Mouse (Mus musculus) limb, embryonic 13.5 days (tissue): ENCODE results near the gene Eif5b. TPM values are rescaled to one million over a fixed set of nuclear protein-coding genes. Genes with fewer than 3 reads are reported as not detected.
"Not testable (repeated sequence)": the region's sequence is repeated elsewhere in the genome, so short reads cannot be mapped to it uniquely, and the experiment has no call there.

Experiments used
- ATAC-seq: fragments of 200-750 bp; cut with Nextera tagmentation; 2 replicates; pipeline ENCODE4 v1.8.0; 2017; ENCODE audit warnings: low read depth, moderate number of reproducible peaks, moderate TSS enrichment; ENCODE audit not compliant: low FRiP score
- H3K27ac ChIP-seq: fragments of 300-500 bp; sonication (generic); 2 replicates; pipeline ENCODE4 v1.5.1; 2015; ENCODE audit warnings: inconsistent platforms, mild to moderate bottlenecking, moderate library complexity
- H3K27me3 ChIP-seq: fragments of 300-500 bp; sonication (generic); 2 replicates; pipeline ENCODE4 v1.6.1; 2015; ENCODE audit warnings: mild to moderate bottlenecking, inconsistent platforms
- H3K36me3 ChIP-seq: fragments of 300-500 bp; sonication (generic); 2 replicates; pipeline ENCODE4 v1.6.1; 2015; ENCODE audit warnings: inconsistent platforms, mild to moderate bottlenecking, moderate library complexity
- H3K4me1 ChIP-seq: fragments of 300-500 bp; sonication (generic); 2 replicates; pipeline ENCODE4 v1.6.1; 2015; ENCODE audit warnings: inconsistent platforms
- H3K4me2 ChIP-seq: fragments of 300-500 bp; sonication (generic); replicated peaks from 2 replicates; pipeline ENCODE4 v1.6.1; 2015; ENCODE audit warnings: inconsistent platforms, mild to moderate bottlenecking, moderate library complexity
- H3K4me3 ChIP-seq: fragments of 300-500 bp; sonication (generic); 2 replicates; pipeline ENCODE4 v1.5.1; 2015; ENCODE audit warnings: moderate library complexity, mild to moderate bottlenecking, inconsistent platforms
- H3K9ac ChIP-seq: fragments of 300-500 bp; sonication (generic); 2 replicates; pipeline ENCODE4 v1.6.1; 2015; ENCODE audit warnings: mild to moderate bottlenecking, inconsistent platforms
- H3K9me3 ChIP-seq: fragments of 300-500 bp; sonication (generic); 2 replicates; pipeline ENCODE4 v1.6.1; 2016; ENCODE audit warnings: inconsistent platforms
- WGBS: fragments of 180-500 bp; shearing (Covaris S2); methylation state at CpG from one replicate; pipeline ENCODE4 v1.1.7; 2015; 5-methylcytosine and 5-hydroxymethylcytosine counted together
- polyA plus RNA-seq: library from polyadenylated mRNA; unstranded; fragments of >200 nt; fragmentation: Nextera tagmentation; extraction: Ambion mirVana; gene quantifications from 2 replicates; pipeline ENCODE4 v1.2.1, GENCODE M21; 2015

Gene Eif5b
- polyA plus RNA-seq, 1 experiment from 2014 or later: 33.8 TPM

DNA sequence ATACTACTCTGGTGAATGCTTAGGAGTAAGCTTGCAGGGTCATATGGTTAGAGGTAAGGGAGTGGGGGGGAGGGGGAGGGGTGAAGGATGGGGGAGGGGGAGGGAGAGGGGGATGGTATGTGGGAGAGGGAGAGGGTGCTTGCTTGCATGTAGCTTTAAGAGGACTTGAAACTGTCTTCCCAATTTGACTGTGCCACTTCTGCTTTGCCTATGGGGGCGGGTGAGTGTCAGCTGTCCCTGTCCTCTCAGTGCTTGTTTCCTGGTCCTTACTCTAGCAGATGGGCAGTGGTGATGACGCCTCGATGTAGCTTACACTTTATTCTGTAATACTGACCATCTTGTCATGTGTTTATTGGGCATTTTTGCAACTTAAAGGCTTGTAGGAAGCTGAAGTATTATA, 14.3 kb downstream of the Eif5b start:
- H3K27me3 ChIP-seq: no peaks in the 10 kb centered on the region
- ATAC-seq: no peak
- no peaks in the 10 kb centered on the region for H3K9me3 ChIP-seq
- H3K4me3 ChIP-seq: no peak overlapping the region
- no peaks in the 10 kb centered on the region for H3K36me3 ChIP-seq
- H3K9ac ChIP-seq: no peak overlapping the region
- H3K4me1 ChIP-seq: peaks cover 3% of the 10 kb centered on the region; the same call in 1 of the 2 replicates
- no peak overlapping the region for H3K4me2 ChIP-seq
- WGBS: 86% methylated on average over 3 of the region's 3 CpGs
- H3K27ac ChIP-seq: no peak overlapping the region

DNA sequence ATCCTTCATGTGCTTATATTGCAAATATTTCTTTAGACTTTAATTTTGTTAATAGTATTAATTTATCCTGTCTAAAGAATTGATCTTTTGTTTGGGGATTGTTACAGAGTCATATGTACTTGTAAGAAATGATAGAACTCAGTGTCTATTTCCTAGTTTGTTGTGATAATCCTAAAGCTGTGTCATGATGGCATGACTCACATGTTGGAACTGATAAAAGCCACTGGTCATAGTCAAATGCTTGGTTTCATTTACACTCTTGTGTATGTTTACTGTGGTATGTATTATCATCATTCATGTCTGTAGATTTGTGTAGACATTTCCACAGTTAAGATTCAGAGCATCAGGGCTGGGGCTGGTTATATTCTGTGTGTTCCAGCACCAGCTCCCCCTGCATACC, 14.7 kb downstream of the Eif5b start:
- H3K4me3 ChIP-seq: no peak overlapping the region
- peaks cover 3% of the 10 kb centered on the region; the same call in 1 of the 2 replicates for H3K4me1 ChIP-seq
- H3K9ac ChIP-seq: no peak overlapping the region
- H3K36me3 ChIP-seq: 0 out of 2 replicates have a peak, but pooled peaks cover under 1% of the 10 kb centered on the region
- ATAC-seq: no peak
- H3K9me3 ChIP-seq: no peaks in the 10 kb centered on the region
- H3K4me2 ChIP-seq: no peak overlapping the region
- H3K27ac ChIP-seq: no peak overlapping the region
- no peaks in the 10 kb centered on the region for H3K27me3 ChIP-seq

DNA sequence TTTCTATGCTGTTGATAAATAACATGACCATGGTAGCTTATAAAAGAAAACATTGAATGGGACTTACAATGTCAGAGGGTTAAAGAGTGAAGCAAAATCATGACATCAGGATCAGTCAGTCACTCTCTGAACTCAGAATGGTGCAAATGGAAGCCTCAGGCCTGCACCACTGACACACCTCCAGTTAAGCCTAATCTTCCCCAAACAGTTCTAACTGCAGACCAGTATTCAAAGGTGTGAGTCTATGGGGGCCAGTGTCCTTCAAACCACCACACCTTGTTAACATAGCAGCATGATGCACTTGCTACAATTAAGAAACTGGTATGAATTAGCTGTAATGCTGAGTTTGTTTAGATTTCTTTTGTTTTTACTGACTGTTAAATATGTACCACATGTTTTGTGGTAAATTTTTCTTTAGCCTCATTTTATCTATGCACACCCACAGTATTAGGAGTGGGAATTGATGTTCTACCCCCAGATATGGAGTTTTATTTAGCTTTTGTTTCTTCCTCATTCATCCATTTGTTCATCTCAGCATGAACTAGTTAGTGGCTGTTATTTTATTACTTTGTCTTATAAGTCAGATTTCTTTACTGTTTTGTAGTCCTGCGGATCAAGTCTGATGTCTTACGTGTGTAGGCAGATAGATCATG, 16.9 kb downstream of the Eif5b start:
- H3K9ac ChIP-seq: no peak overlapping the region
- peaks cover 22% of the 10 kb centered on the region for H3K36me3 ChIP-seq
- H3K4me2 ChIP-seq: no peak overlapping the region
- WGBS: 92% methylated on average over 2 of the region's 2 CpGs
- H3K27me3 ChIP-seq: no peaks in the 10 kb centered on the region
- no peak overlapping the region for H3K27ac ChIP-seq
- H3K9me3 ChIP-seq: no peaks in the 10 kb centered on the region
- H3K4me1 ChIP-seq: no peaks in the 10 kb centered on the region
- ATAC-seq: no peak
- no peak overlapping the region for H3K4me3 ChIP-seq

- H3K4me2 ChIP-seq: no peak overlapping the region
- 92% methylated on average over 7 of the region's 7 CpGs for WGBS
- ATAC-seq: no peak
- peaks cover 51% of the 10 kb centered on the region for H3K36me3 ChIP-seq
- H3K9ac ChIP-seq: no peak overlapping the region
- H3K4me1 ChIP-seq: no peaks in the 10 kb centered on the region
- H3K27me3 ChIP-seq: no peaks in the 10 kb centered on the region
- no peak overlapping the region for H3K27ac ChIP-seq
- no peaks in the 10 kb centered on the region for H3K9me3 ChIP-seq
- no peak overlapping the region for H3K4me3 ChIP-seq
Measured at GRCm38 (mm10) chr1:38027301-38027700, 29.5 kb downstream of the Eif5b start.

- WGBS: 87% methylated on average over 5 of the region's 5 CpGs
- H3K4me1 ChIP-seq: no peaks in the 10 kb centered on the region
Measured at GRCm38 (mm10) chr1:38031391-38031790, 33.6 kb downstream of the Eif5b start.

GRCm38 (mm10) chr1:38035521-38035920, 37.7 kb downstream of the Eif5b start:
- WGBS: 86% methylated on average over 4 of the region's 4 CpGs
- Histone ChIP-seq H3K4me1 (no peaks in the 10 kb centered on the region), H3K4me3 (no peak overlapping the region), H3K36me3 (peaks cover 79% of the 10 kb centered on the region), H3K9ac (no peak overlapping the region), H3K4me2 (no peak overlapping the region), H3K27ac (no peak overlapping the region), H3K27me3 (no peaks in the 10 kb centered on the region), H3K9me3 (no peaks in the 10 kb centered on the region)
- ATAC-seq: no peak

More at GRCm38 (mm10) chr1:38031391-38031790, 33.6 kb downstream of the Eif5b start:
- Histone ChIP-seq H3K9me3 (no peaks in the 10 kb centered on the region), H3K4me2 (no peak overlapping the region), H3K9ac (no peak overlapping the region), H3K27me3 (no peaks in the 10 kb centered on the region), H3K27ac (no peak overlapping the region), H3K4me3 (no peak overlapping the region), H3K36me3 (peaks cover 55% of the 10 kb centered on the region)
- no peak for ATAC-seq

DNA sequence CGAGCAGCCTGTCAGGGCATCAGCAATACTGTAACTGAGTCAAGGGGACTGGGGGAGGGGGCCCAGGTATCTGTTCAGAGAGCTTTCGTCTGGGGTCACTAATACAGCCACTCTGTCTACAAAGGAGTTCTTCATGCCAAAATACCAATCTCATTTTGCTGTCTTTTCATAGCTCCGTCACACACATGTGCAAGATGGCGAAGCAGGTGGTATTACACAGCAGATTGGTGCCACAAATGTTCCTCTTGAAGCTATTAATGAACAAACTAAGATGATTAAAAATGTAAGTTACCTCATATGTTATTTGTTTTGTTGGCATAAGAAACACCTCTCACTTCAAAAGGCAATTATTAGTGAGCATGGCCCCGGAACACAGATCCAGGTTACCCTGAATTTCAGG, 39.6 kb downstream of the Eif5b start:
- peaks cover 85% of the 10 kb centered on the region for H3K36me3 ChIP-seq
- no peaks in the 10 kb centered on the region for H3K27me3 ChIP-seq
- 94% methylated on average over 5 of the region's 5 CpGs for WGBS
- no peak overlapping the region for H3K4me3 ChIP-seq
- H3K27ac ChIP-seq: no peak overlapping the region
- ATAC-seq: no peak
- H3K4me1 ChIP-seq: no peaks in the 10 kb centered on the region
- no peak overlapping the region for H3K4me2 ChIP-seq
- H3K9ac ChIP-seq: no peak overlapping the region
- H3K9me3 ChIP-seq: no peaks in the 10 kb centered on the region

DNA sequence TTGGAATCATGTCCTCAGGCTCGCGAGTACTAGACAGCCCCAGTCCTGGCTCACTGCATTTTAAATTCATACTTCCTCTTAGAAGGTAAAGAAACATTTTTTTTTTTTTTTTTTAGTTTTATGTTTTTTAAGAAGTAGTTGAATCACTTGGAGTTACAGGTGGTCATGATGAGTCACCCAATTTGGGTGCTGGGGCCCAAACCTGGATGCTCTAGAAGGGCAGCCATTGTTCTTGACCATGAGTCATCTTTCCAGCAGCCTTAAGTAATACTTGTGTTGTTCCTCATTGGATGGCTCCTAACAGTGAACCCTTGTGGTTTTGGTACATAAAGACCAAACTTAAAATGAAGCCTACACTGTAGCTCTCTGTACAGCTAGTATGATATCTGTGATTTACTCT, 41.1 kb downstream of the Eif5b start:
- no peak for ATAC-seq
- Histone ChIP-seq H3K27me3 (no peaks in the 10 kb centered on the region), H3K9me3 (no peaks in the 10 kb centered on the region), H3K4me1 (no peaks in the 10 kb centered on the region), H3K36me3 (peaks cover 83% of the 10 kb centered on the region), H3K4me2 (no peak overlapping the region), H3K9ac (no peak overlapping the region), H3K27ac (no peak overlapping the region), H3K4me3 (no peak overlapping the region)
- 95% methylated on average over 2 of the region's 2 CpGs for WGBS

DNA sequence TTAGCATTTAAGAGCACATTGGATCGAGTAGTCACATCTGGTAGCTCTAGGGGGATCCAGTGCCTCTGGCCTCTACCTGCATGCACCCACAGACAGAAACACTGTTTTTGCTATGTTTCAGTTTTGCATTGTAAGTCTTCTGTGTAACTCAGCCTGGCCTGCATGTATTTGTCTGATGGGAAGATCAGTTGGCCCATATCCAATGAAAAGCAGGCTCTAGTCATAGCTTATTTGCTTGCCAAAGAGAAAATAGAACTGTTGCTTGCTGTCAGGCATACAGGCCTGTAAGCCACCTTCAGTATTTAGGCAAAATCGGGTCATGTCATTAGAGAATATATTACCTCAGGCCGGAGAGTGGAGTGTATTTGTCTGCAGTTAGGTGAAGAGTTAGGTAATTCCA, 50.3 kb downstream of the Eif5b start:
- 84% methylated on average over 3 of the region's 3 CpGs for WGBS
- H3K36me3 ChIP-seq: peaks cover 85% of the 10 kb centered on the region
- no peak overlapping the region for H3K27ac ChIP-seq
- ATAC-seq: no peak
- H3K4me3 ChIP-seq: no peak overlapping the region
- no peaks in the 10 kb centered on the region for H3K9me3 ChIP-seq
- H3K9ac ChIP-seq: no peak overlapping the region
- H3K4me1 ChIP-seq: no peaks in the 10 kb centered on the region
- H3K27me3 ChIP-seq: no peaks in the 10 kb centered on the region
- H3K4me2 ChIP-seq: no peak overlapping the region

GRCm38 (mm10) chr1:38049562-38049961, 51.8 kb downstream of the Eif5b start:
- 72% methylated on average over 4 of the region's 4 CpGs for WGBS
- no peaks in the 10 kb centered on the region for H3K27me3 ChIP-seq
- H3K4me2 ChIP-seq: no peak overlapping the region
- no peaks in the 10 kb centered on the region for H3K9me3 ChIP-seq
- peaks cover 93% of the 10 kb centered on the region for H3K36me3 ChIP-seq
- no peak overlapping the region for H3K4me3 ChIP-seq
- H3K4me1 ChIP-seq: no peaks in the 10 kb centered on the region
- H3K27ac ChIP-seq: no peak overlapping the region
- no peak overlapping the region for H3K9ac ChIP-seq
- ATAC-seq: no peak

GRCm38 (mm10) chr1:38055176-38055575, 57.4 kb downstream of the Eif5b start:
- H3K4me3 ChIP-seq: no peak overlapping the region
- H3K4me2 ChIP-seq: no peak overlapping the region
- H3K36me3 ChIP-seq: peaks cover 84% of the 10 kb centered on the region
- no peaks in the 10 kb centered on the region for H3K9me3 ChIP-seq
- no peak overlapping the region for H3K9ac ChIP-seq
- no peak for ATAC-seq
- H3K4me1 ChIP-seq: no peaks in the 10 kb centered on the region
- H3K27ac ChIP-seq: no peak overlapping the region
- WGBS: 78% methylated on average over 5 of the region's 5 CpGs
- H3K27me3 ChIP-seq: no peaks in the 10 kb centered on the region

DNA sequence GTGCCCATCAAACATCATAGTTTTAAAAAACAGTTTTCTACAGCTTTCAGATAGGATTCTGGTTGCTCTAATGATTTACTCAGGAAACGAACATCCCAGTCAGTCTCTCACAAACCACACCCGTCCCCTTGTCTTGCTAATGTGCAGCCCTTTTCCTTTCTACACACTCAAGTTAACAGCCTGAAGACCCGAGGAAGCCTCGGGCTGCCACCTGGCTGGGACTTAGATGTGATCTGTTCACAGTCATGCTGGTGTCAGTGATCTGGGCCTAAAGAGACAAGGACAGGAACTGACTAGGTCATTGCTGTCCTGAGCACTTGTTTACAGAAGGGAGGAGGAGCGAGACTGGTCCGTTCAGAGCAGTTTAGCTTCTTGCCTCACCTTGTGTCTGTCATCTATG, 60.6 kb downstream of the Eif5b start:
- H3K27me3 ChIP-seq: no peaks in the 10 kb centered on the region
- 88% methylated on average over 6 of the region's 6 CpGs for WGBS
- H3K9ac ChIP-seq: no peak overlapping the region
- H3K4me1 ChIP-seq: no peaks in the 10 kb centered on the region
- no peaks in the 10 kb centered on the region for H3K9me3 ChIP-seq
- H3K36me3 ChIP-seq: peaks cover 79% of the 10 kb centered on the region
- no peak for ATAC-seq
- no peak overlapping the region for H3K27ac ChIP-seq
- H3K4me3 ChIP-seq: no peak overlapping the region
- no peak overlapping the region for H3K4me2 ChIP-seq

DNA sequence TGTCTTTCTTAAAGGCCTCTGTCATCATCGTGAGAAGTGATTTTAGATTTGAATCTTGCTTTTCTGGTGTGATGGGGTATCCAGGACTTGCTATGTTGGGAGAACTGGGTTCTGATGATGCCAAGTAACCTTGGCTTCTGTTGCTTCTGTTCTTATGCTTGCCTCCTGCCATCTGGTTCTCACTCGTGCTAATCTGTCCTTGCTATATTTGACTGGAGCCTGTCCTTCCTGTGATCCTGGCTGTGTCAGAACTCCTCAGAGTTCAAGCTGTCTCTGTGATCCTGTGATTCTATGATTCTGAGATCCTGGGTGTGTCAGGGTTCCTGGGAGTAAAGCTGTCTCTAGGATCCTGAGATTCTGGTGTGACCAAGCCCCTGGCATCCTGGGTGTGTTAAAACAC, 64.3 kb downstream of the Eif5b start:
- not testable (repeated sequence) for H3K4me2 ChIP-seq, H3K9me3 ChIP-seq, H3K4me3 ChIP-seq, H3K9ac ChIP-seq, H3K27ac ChIP-seq, H3K27me3 ChIP-seq, ATAC-seq, H3K4me1 ChIP-seq
- peaks cover 71% of the 10 kb centered on the region for H3K36me3 ChIP-seq
- WGBS: 92% methylated on average over 2 of the region's 2 CpGs
